Mouse (Mus musculus): ENCODE measurements at regions not wholly inside any gene's neighbourhood (a gene's known extent, or its start where the extent isn't known, plus 50 kb on each side); places are given as distances from the start of the nearest gene placed in this dataset.

DNA sequence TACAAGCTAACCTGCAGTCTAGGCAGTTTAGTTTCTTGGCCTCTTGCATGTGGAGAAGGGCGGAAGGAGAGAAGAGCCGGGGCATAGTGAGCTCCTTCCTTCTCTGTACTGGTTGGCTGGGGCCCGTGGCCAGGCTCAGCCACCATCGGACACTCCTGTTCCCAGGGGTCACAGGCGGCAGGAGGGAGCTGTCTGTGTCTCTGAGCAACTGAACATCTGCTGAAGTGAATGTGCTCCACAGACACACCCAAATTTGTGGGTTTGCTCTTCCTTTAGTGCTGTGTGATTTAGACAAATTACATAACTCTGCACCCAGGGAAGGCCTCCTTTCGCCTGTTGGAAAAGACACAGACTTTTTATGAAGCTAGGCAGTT lies 247.6 kb downstream of the Zfp36l1 start:
- TF ChIP-seq POLR2A (IDR thresholded peaks at IDR 0.05; ENCODE audit: extremely low read depth, insufficient read depth, low read length) (no peak), CTCF (IDR thresholded peaks at IDR 0.05; ENCODE audit: extremely low read depth, insufficient read depth, low read length) (no peak)
